Mouse (Mus musculus) embryonic facial prominence, embryonic 14.5 days (tissue): Measurements from ENCODE around the gene Usp17ld. TPM values are rescaled to one million over a fixed set of nuclear protein-coding genes. Genes with fewer than 3 reads are reported as not detected.
"Not testable (repeated sequence)": the region's sequence is repeated elsewhere in the genome, so short reads cannot be mapped to it uniquely, and the experiment has no call there.

Experiments
- ATAC-seq: fragments of 200-750 bp; cut with Nextera tagmentation; 2 replicates; pipeline ENCODE4 v1.8.0; 2017; ENCODE audit warnings: low read depth, moderate number of reproducible peaks, moderate TSS enrichment
- DNase-seq: peaks from one replicate; pipeline ENCODE4 v3.0.0-alpha.2; 2015; ENCODE audit warnings: low spot score
- H3K27ac ChIP-seq: fragments of 300-500 bp; sonication (generic); replicated peaks from 2 replicates; pipeline ENCODE4 v1.5.1; 2014; ENCODE audit warnings: low read depth, mild to moderate bottlenecking, low read length, moderate library complexity
- H3K27me3 ChIP-seq: fragments of 300-500 bp; sonication (generic); replicated peaks from 2 replicates; pipeline ENCODE4 v1.6.1; 2014; ENCODE audit warnings: low read length; ENCODE audit not compliant: control insufficient read depth, insufficient read depth
- H3K36me3 ChIP-seq: fragments of 300-500 bp; sonication (generic); 2 replicates; pipeline ENCODE4 v1.6.1; 2014; ENCODE audit warnings: low read length, mixed read lengths; ENCODE audit not compliant: control insufficient read depth, insufficient read depth
- H3K4me1 ChIP-seq: fragments of 300-500 bp; sonication (generic); 2 replicates; pipeline ENCODE4 v1.6.1; 2014; ENCODE audit warnings: antibody characterized with exemption, low read length; ENCODE audit not compliant: control insufficient read depth, insufficient read depth
- H3K4me2 ChIP-seq: fragments of 300-500 bp; sonication (generic); 2 replicates; pipeline ENCODE4 v1.6.1; 2014; ENCODE audit warnings: low read depth, mild to moderate bottlenecking, low read length, moderate library complexity, mixed read lengths
- H3K4me3 ChIP-seq: fragments of 300-500 bp; sonication (generic); 2 replicates; pipeline ENCODE4 v1.5.1; 2014; ENCODE audit warnings: low read depth, mild to moderate bottlenecking, low read length
- H3K9ac ChIP-seq: fragments of 300-500 bp; sonication (generic); 2 replicates; pipeline ENCODE4 v1.6.1; 2014; ENCODE audit warnings: low read depth, mild to moderate bottlenecking, low read length, moderate library complexity, mixed read lengths
- H3K9me3 ChIP-seq: fragments of 300-500 bp; sonication (generic); 2 replicates; pipeline ENCODE4 v1.6.1; 2016; ENCODE audit warnings: low read length; ENCODE audit not compliant: control insufficient read depth
- WGBS: fragments of 180-500 bp; shearing (Covaris S2); extraction: QIAGEN DNeasy Blood & Tissue Kit; methylation state at CpG from one replicate; pipeline ENCODE4 v1.1.7; 2014; 5-methylcytosine and 5-hydroxymethylcytosine counted together
- microRNA-seq: library from miRNA; unstranded; fragments of <30 nt; microRNA quantifications from one replicate; pipeline ENCODE4, GENCODE M21; 2016; ENCODE audit warnings: borderline number of aligned reads
- polyA plus RNA-seq: library from polyadenylated mRNA; unstranded; fragments of >200 nt; fragmentation: Nextera tagmentation; extraction: Ambion mirVana; gene quantifications from 2 replicates; pipeline ENCODE4 v1.2.1, GENCODE M21; 2014

Usp17ld gene
- polyA plus RNA-seq: not detected in 2 replicates

DNA sequence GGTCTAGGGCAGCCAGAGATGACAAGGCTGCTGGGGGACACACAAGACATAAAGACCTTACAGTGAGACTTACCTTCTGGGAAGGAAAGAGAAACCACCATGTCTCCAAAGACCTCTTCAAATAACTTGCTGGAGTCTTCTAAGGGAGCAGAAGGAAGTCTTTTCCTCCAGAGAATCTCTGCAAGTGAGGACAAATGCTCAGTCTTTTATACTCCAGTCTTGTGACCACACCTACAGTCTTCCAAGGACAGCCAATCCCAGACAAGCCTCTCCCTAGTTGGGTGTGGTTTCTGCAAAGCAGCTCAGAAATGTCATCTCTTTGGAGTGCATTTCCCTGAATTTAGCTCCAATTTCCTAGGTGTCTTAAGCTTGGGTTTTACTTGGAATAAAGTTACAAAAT lies at the start of gene Usp17ld:
Gene Usp17ld, minus strand, starts transcription at position 101 of the 400 bp plus-strand sequence.
- H3K36me3 ChIP-seq, DNase-seq, ATAC-seq, H3K4me1 ChIP-seq, H3K4me3 ChIP-seq, H3K9ac ChIP-seq, H3K27ac ChIP-seq, H3K4me2 ChIP-seq, H3K9me3 ChIP-seq, H3K27me3 ChIP-seq: not testable (repeated sequence)

DNA sequence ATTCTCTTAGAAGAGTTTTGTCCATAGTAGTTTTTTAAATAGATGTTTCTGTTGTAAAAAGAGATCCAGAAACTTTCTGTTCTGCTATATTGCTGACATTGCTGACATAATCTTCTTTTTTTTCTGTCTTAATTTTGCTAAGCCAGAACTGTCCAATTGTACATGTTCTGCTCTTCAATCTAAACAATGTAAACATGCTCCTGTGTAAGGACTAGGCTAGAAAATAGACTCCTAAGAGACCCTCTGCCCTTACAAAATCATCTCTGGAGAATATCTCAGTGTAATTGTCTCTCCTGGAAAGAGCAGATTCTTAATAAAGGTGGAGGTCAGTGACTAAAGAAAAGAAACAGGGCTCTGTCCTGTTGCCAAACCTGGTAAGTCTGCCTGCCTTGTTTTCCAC lies 35.6 kb downstream of the Usp17ld start, which contains the start of gene Olfr594:
Gene Olfr594, plus strand, starts transcription at position 301 of the 400 bp plus-strand sequence.
- Histone ChIP-seq H3K36me3 (no peaks in the 10 kb centered on the region), H3K9me3 (no peaks in the 10 kb centered on the region), H3K4me3 (no peak within 1 kb of the TSS), H3K4me2 (no peak within 1 kb of the TSS), H3K27me3 (no peaks in the 10 kb centered on the region), H3K9ac (no peak within 1 kb of the TSS), H3K27ac (no peak within 1 kb of the TSS), H3K4me1 (no peaks in the 10 kb centered on the region)
- ATAC-seq (no peak), DNase-seq (no peak)

DNA sequence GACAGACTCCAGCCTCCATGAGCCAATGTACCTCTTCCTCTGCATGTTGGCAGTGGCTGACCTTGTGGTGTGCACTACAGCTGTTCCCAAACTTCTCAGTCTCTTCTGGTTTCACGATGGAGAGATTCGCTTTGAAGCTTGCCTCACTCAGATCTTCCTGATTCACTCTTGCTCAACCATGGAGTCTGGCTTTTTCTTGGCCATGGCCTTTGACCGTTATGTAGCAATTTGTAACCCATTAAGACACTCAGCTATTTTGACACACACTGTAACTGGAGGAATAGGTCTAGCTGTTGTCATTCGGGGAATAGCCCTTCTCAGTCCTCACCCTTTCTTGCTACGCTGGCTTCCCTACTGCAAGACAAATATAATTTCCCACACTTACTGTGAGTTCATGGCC lies 40.3 kb downstream of the Usp17ld start:
- not testable (repeated sequence) for H3K36me3 ChIP-seq, H3K9ac ChIP-seq, H3K4me3 ChIP-seq, H3K27me3 ChIP-seq, H3K4me1 ChIP-seq, DNase-seq, H3K9me3 ChIP-seq, H3K4me2 ChIP-seq, H3K27ac ChIP-seq, ATAC-seq
- WGBS: 85% methylated on average over 5 of the region's 5 CpGs

DNA sequence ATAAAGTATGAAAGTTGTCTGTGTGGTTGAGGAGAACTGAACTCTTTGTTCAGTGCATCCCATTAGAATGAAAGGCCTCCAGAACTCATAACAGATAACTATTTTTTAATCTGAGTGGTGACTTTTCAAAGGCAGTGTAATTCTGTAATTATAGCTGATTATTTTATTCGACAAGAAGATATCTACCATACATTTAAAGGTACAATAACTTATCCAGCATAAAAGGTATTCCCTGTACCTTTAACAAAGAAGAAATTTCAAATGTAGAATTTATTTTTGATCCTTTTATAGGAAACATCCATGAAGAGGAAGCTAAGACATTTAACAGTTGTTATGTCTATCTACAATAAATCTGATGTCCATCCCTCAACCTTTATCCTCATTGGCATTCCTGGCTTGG lies 40.7 kb downstream of the Usp17ld start, which contains the start of gene Olfr593:
Gene Olfr593, plus strand, starts transcription at position 301 of the 400 bp plus-strand sequence.
- ATAC-seq: no peak
- no peaks in the 10 kb centered on the region for H3K27me3 ChIP-seq
- no peak within 1 kb of the TSS for H3K9ac ChIP-seq
- H3K36me3 ChIP-seq: no peaks in the 10 kb centered on the region
- H3K9me3 ChIP-seq: no peaks in the 10 kb centered on the region
- H3K4me1 ChIP-seq: no peaks in the 10 kb centered on the region
- 51% methylated on average over 1 of the region's 1 CpGs for WGBS
- no peak for DNase-seq
- no peak within 1 kb of the TSS for H3K4me2 ChIP-seq
- no peak within 1 kb of the TSS for H3K27ac ChIP-seq
- no peak within 1 kb of the TSS for H3K4me3 ChIP-seq

Small RNA genes within 50 kb of the gene (microRNA-seq; reads per million reads assigned to microRNA genes)
- gene Gm23550 (not detected), gene Gm25171 (not detected)

Other genes starting within 250 kb of the Usp17ld start
- gene Olfr582, start 214.5 kb downstream of the Usp17ld start, polyA plus RNA-seq: not detected in 2 replicates
- not detected in 2 replicates for gene Olfr583, start 201.2 kb downstream of the Usp17ld start, polyA plus RNA-seq
- gene Olfr584, start 170.6 kb downstream of the Usp17ld start, polyA plus RNA-seq: 0.24 TPM in 1 of 2 replicates, not detected in the other
- not detected in 2 replicates for gene Olfr585, start 154.8 kb downstream of the Usp17ld start, polyA plus RNA-seq
- not detected in 2 replicates for gene Olfr586, start 126.9 kb downstream of the Usp17ld start, polyA plus RNA-seq
- gene Olfr588-ps1, start 111.6 kb downstream of the Usp17ld start, polyA plus RNA-seq: not detected in 2 replicates
- gene Olfr589, start 96.1 kb downstream of the Usp17ld start, polyA plus RNA-seq: not detected in 2 replicates
- gene Olfr591, start 74.2 kb downstream of the Usp17ld start, polyA plus RNA-seq: 0.33 TPM in 1 of 2 replicates, not detected in the other
- gene Olfr592, start 67.7 kb downstream of the Usp17ld start, polyA plus RNA-seq: not detected in 2 replicates
- not detected in 2 replicates for gene Olfr593, start 40.6 kb downstream of the Usp17ld start, polyA plus RNA-seq
- gene Olfr594, start 35.5 kb downstream of the Usp17ld start, polyA plus RNA-seq: not detected in 2 replicates
- gene Olfr596, start 53.1 kb upstream of the Usp17ld start, polyA plus RNA-seq: not detected in 2 replicates
- not detected in 2 replicates for gene Olfr597, start 63.8 kb upstream of the Usp17ld start, polyA plus RNA-seq
- not detected in 2 replicates for gene Olfr598, start 71.1 kb upstream of the Usp17ld start, polyA plus RNA-seq
- gene Olfr599, start 83.4 kb upstream of the Usp17ld start, polyA plus RNA-seq: not detected in 2 replicates
- not detected in 2 replicates for gene Olfr600, start 97.2 kb upstream of the Usp17ld start, polyA plus RNA-seq
- not detected in 2 replicates for gene Olfr601, start 110.2 kb upstream of the Usp17ld start, polyA plus RNA-seq
- not detected in 2 replicates for gene Olfr603, start 133.7 kb upstream of the Usp17ld start, polyA plus RNA-seq
- gene Usp17lc, start 162.6 kb upstream of the Usp17ld start, polyA plus RNA-seq: not detected in 2 replicates
- not detected in 2 replicates for gene Olfr605, start 192.9 kb upstream of the Usp17ld start, polyA plus RNA-seq
- gene Olfr606, start 196.5 kb upstream of the Usp17ld start, polyA plus RNA-seq: not detected in 2 replicates
- not detected in 2 replicates for gene Olfr607, start 211.6 kb upstream of the Usp17ld start, polyA plus RNA-seq
- not detected in 2 replicates for gene Olfr608, start 217.4 kb upstream of the Usp17ld start, polyA plus RNA-seq
- not detected in 2 replicates for gene Olfr609, start 245.6 kb upstream of the Usp17ld start, polyA plus RNA-seq